Mouse (Mus musculus): Measurements from ENCODE around the gene Anks4b. TPM values are rescaled to one million over a fixed set of nuclear protein-coding genes. Genes with fewer than 3 reads are reported as not detected.

The Anks4b gene
- polyA plus RNA-seq, 1 experiment from 2014 or later = 0.06 TPM

GRCm38 (mm10) chr7:120190150-120190665, 16.6 kb downstream of the Anks4b start:
- H3K9me3 ChIP-seq = no peaks in the 10 kb centered on the region
- peaks cover 18% of the 10 kb centered on the region for H3K4me1 ChIP-seq
- no peak for ATAC-seq (ENCODE audit: insufficient number of reproducible peaks, insufficient read depth, low FRiP score, low TSS enrichment, low read depth)
- 43% methylated on average over 8 of the region's 8 CpGs for WGBS
- H3K9ac ChIP-seq = no peak overlapping the region
- no peak overlapping the region for H3K27ac ChIP-seq
- no peaks in the 10 kb centered on the region for H3K36me3 ChIP-seq
- no peak overlapping the region for H3K4me3 ChIP-seq
- no peaks in the 10 kb centered on the region for H3K27me3 ChIP-seq
- H3K4me2 ChIP-seq = no peak overlapping the region

DNA sequence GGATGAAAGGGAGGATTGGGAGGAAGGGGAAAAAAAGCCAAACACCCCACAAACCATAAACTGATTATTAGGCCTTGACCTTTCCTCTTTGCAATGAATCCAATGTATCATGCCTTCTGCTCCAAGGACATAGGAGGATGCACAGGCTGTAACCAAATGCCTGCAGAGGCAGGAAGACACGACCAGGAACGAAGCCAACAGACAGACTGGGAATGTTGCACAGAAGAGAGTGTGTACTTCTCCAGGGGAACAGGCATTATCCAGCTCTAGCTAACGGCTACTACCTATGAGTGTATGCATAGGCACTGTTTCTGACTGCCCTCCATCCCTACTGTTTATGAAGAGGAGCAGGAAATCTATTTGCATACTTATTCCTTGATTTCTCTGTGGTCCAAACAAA, 18.5 kb downstream of the Anks4b start:
- Histone ChIP-seq H3K27me3 (no peaks in the 10 kb centered on the region), H3K9ac (no peak overlapping the region), H3K27ac (no peak overlapping the region), H3K4me3 (no peak overlapping the region), H3K36me3 (no peaks in the 10 kb centered on the region), H3K9me3 (no peaks in the 10 kb centered on the region), H3K4me2 (no peak overlapping the region), H3K4me1 (peaks cover 18% of the 10 kb centered on the region)
- WGBS = 28% methylated on average over 3 of the region's 3 CpGs
- no peak for ATAC-seq (ENCODE audit: insufficient number of reproducible peaks, insufficient read depth, low FRiP score, low TSS enrichment, low read depth)

DNA sequence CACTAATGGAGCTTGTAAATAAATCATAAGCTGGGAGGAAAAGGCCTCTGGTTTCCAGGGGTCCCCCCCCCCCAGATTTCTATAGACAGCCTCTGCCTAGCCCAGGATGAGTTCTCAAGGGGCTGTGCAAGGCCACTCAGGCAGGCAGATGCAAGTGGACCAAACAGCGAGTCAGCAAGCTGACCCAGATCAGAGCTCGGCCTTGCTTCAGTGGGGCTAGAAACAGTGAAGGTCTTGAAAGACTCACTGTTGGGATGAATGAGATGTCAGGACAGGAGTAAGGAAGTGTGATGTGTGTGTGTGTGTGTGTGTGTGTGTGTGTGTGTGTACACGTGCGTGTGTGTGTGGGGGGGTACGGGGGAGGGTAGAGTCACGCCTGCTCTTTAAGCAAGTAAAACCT, 19.2 kb downstream of the Anks4b start:
- H3K4me3 ChIP-seq = no peak overlapping the region
- no peaks in the 10 kb centered on the region for H3K9me3 ChIP-seq
- H3K9ac ChIP-seq = no peak overlapping the region
- no peaks in the 10 kb centered on the region for H3K36me3 ChIP-seq
- H3K4me2 ChIP-seq = no peak overlapping the region
- no peak for ATAC-seq (ENCODE audit: insufficient number of reproducible peaks, insufficient read depth, low FRiP score, low TSS enrichment, low read depth)
- no peak overlapping the region for H3K27ac ChIP-seq
- peaks cover 18% of the 10 kb centered on the region for H3K4me1 ChIP-seq
- no peaks in the 10 kb centered on the region for H3K27me3 ChIP-seq
- WGBS = 70% methylated on average over 6 of the region's 6 CpGs

GRCm38 (mm10) chr7:120195207-120195606, 21.5 kb downstream of the Anks4b start:
- H3K9me3 ChIP-seq = no peaks in the 10 kb centered on the region
- H3K27me3 ChIP-seq = peaks cover 4% of the 10 kb centered on the region
- no peak overlapping the region for H3K9ac ChIP-seq
- no peaks in the 10 kb centered on the region for H3K36me3 ChIP-seq
- H3K4me1 ChIP-seq = peaks cover 9% of the 10 kb centered on the region
- no peak overlapping the region for H3K27ac ChIP-seq
- no peak overlapping the region for H3K4me2 ChIP-seq
- no peak for ATAC-seq (ENCODE audit: insufficient number of reproducible peaks, insufficient read depth, low FRiP score, low TSS enrichment, low read depth)
- no peak overlapping the region for H3K4me3 ChIP-seq
- 76% methylated on average over 4 of the region's 4 CpGs for WGBS

DNA sequence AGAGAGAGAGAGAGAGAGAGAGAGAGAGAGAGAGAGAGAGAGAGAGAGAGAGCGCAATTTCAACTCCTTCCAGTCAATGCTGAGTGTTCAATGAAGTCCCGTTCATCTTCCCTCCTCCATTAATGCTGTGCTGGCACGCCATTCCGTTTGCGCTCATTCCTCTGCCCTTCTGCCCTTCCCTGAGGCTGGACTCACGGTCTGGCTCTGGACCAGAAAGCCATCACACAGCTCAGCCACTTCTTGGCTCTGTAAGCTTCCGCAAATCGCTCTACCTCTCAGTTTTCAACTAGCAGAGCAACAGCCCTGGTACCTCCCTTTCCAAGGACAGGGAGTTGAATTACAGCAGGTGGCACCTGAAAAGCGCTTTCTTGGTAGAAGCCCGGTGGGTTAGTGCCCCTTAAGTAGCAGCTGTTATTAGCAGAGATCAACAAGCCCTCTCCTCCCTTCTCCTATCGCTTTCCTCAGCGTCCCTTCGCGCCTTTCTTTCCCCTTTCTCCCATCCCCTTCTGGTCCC, 27.6 kb downstream of the Anks4b start:
- Histone ChIP-seq H3K9me3 (no peaks in the 10 kb centered on the region), H3K4me2 (peak overlapping the region; percentile 69), H3K4me1 (peaks cover 9% of the 10 kb centered on the region), H3K27ac (no peak overlapping the region), H3K9ac (peak overlapping the region; percentile 65), H3K27me3 (peaks cover 22% of the 10 kb centered on the region), H3K36me3 (no peaks in the 10 kb centered on the region), H3K4me3 (peak overlapping the region; percentile 41)
- ATAC-seq (ENCODE audit: insufficient number of reproducible peaks, insufficient read depth, low FRiP score, low TSS enrichment, low read depth) = no peak
- 1% methylated on average over 14 of the region's 14 CpGs for WGBS

GRCm38 (mm10) chr7:120201771-120202170, 28.1 kb downstream of the Anks4b start, which contains the start of gene Crym:
Gene Crym (minus strand): TSS chr7:120202111.
- Histone ChIP-seq H3K27ac (no peak within 1 kb of the TSS; the same call in 1 of the 2 replicates), H3K27me3 (peaks cover 22% of the 10 kb centered on the region), H3K9me3 (no peaks in the 10 kb centered on the region), H3K4me1 (peaks cover 9% of the 10 kb centered on the region), H3K4me3 (peak within 1 kb of the TSS; percentile 41), H3K4me2 (peak within 1 kb of the TSS; percentile 69), H3K36me3 (no peaks in the 10 kb centered on the region), H3K9ac (peak within 1 kb of the TSS; percentile 65)
- 1% methylated on average over 26 of the region's 26 CpGs for WGBS
- ATAC-seq (ENCODE audit: insufficient number of reproducible peaks, insufficient read depth, low FRiP score, low TSS enrichment, low read depth) = no peak

GRCm38 (mm10) chr7:120203789-120204188, 30.1 kb downstream of the Anks4b start, which contains the start of gene Abca14:
Gene Abca14 (plus strand): TSS chr7:120203961.
- Histone ChIP-seq H3K9ac (no peak within 1 kb of the TSS), H3K27ac (no peak within 1 kb of the TSS), H3K4me2 (peak within 1 kb of the TSS; percentile 29), H3K4me1 (peaks cover 9% of the 10 kb centered on the region), H3K36me3 (no peaks in the 10 kb centered on the region), H3K9me3 (no peaks in the 10 kb centered on the region), H3K27me3 (peaks cover 22% of the 10 kb centered on the region), H3K4me3 (no peak within 1 kb of the TSS)
- peak; percentile 61; the same call in 1 of the 2 replicates for ATAC-seq (ENCODE audit: insufficient number of reproducible peaks, insufficient read depth, low FRiP score, low TSS enrichment, low read depth)
- WGBS = 5% methylated on average over 26 of the region's 26 CpGs

DNA sequence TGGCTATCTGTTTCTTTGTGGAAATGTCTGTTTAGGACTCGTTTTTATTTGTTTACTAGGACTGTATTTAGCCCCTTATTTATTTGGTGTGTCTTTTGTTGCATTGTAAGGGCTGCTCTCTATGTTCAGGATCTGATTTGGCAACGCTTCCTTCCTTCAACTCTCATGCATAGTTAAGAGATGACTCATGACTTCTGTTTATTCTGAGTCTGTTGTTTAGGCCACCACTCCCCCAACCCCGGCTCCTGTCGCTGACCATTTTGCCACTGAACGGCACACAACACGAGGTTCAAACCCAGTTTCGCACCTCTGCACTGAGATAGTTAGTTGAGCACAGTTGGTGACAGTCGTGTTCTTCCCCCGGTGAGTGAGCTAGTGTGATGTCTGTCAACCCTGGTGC, 32.3 kb downstream of the Anks4b start:
- no peak overlapping the region for H3K4me3 ChIP-seq
- peaks cover 10% of the 10 kb centered on the region for H3K27me3 ChIP-seq
- 69% methylated on average over 9 of the region's 9 CpGs for WGBS
- H3K36me3 ChIP-seq = no peaks in the 10 kb centered on the region
- no peak overlapping the region for H3K9ac ChIP-seq
- peaks cover 9% of the 10 kb centered on the region for H3K4me1 ChIP-seq
- no peak overlapping the region for H3K27ac ChIP-seq
- no peak for ATAC-seq (ENCODE audit: insufficient number of reproducible peaks, insufficient read depth, low FRiP score, low TSS enrichment, low read depth)
- no peaks in the 10 kb centered on the region for H3K9me3 ChIP-seq
- no peak overlapping the region for H3K4me2 ChIP-seq

- no peaks in the 10 kb centered on the region for H3K4me1 ChIP-seq
- no peak overlapping the region for H3K4me3 ChIP-seq
- H3K9me3 ChIP-seq = no peaks in the 10 kb centered on the region
- H3K36me3 ChIP-seq = no peaks in the 10 kb centered on the region
- H3K27me3 ChIP-seq = no peaks in the 10 kb centered on the region
- H3K4me2 ChIP-seq = no peak overlapping the region
- ATAC-seq (ENCODE audit: insufficient number of reproducible peaks, insufficient read depth, low FRiP score, low TSS enrichment, low read depth) = no peak
- no peak overlapping the region for H3K9ac ChIP-seq
- no peak overlapping the region for H3K27ac ChIP-seq
Observed at GRCm38 (mm10) chr7:120228541-120228940, 54.9 kb downstream of the Anks4b start.

Other genes starting within 250 kb of the Anks4b start
- not detected in 2 replicates for gene Dnah3, start 78.6 kb upstream of the Anks4b start, polyA plus RNA-seq (2015; fragmentation: Nextera tagmentation; extraction: Ambion mirVana)
- 26.6 and 29.0 TPM in 2 replicates for gene Tmem159, start 71.5 kb upstream of the Anks4b start, polyA plus RNA-seq (2015; fragmentation: Nextera tagmentation; extraction: Ambion mirVana)
- not detected in 2 replicates for gene Zp2, start 28.6 kb upstream of the Anks4b start, polyA plus RNA-seq (2015; fragmentation: Nextera tagmentation; extraction: Ambion mirVana)
- gene Crym, start 28.3 kb downstream of the Anks4b start, polyA plus RNA-seq (2015; fragmentation: Nextera tagmentation; extraction: Ambion mirVana) = 20.0 and 29.2 TPM in 2 replicates
- gene Abca14, start 30.1 kb downstream of the Anks4b start, polyA plus RNA-seq (2015; fragmentation: Nextera tagmentation; extraction: Ambion mirVana) = 0.19 TPM in 1 of 2 replicates, not detected in the other
- gene Abca15, start 154.8 kb downstream of the Anks4b start, polyA plus RNA-seq (2015; fragmentation: Nextera tagmentation; extraction: Ambion mirVana) = not detected in 2 replicates
- 0.10 TPM in 1 of 2 replicates, not detected in the other for gene Abca16, start 235.8 kb downstream of the Anks4b start, polyA plus RNA-seq (2015; fragmentation: Nextera tagmentation; extraction: Ambion mirVana)